In the genomic region with DNA sequence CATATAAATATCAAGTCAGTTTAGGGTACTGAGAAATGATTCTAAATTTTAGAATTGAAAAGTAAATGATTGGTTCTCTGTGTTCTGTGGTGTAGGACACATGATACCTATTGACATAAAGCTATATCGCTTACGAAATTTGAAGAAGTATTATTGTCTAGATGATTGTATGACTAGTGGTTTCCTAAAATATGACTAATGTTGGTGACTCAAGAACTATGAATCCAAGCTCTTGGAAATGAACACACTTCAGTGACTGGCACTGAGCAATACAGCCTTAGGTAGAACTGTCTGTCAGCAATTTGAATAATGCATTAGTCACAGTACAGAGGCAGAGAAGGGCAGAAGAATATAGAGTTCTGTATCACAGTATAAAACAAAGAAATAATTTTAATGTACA, we compare ENCODE assay signal across 25 mouse cellular contexts.
"Had no signal": no experiment of that assay in that cellular context is flagged by ENCODE, and none has a peak within 500 bp of the region (broad histone marks: within the 10 kb centered on the region; RNA-seq: fewer than 3 reads in every experiment).

No protein-coding gene starts in this region.

- H3K9me3 ChIP-seq: heart, embryonic 15.5 days; hindbrain, embryonic 12.5 days; intestine, embryonic 15.5 days; limb, embryonic 13.5 days; limb, embryonic 15.5 days; liver, embryonic 12.5 days had no signal

- DNase-seq: gastrocnemius, adult 2 months; gastrocnemius, postnatal 10 days; gastrocnemius, postnatal 25 days; heart, adult 11 months; heart, adult 2 months; heart, postnatal 14 days; heart, postnatal 36 days; kidney, adult 18-20 months; kidney, adult 8-10 months; kidney, postnatal 10 days; kidney, postnatal 25 days; kidney, postnatal 4 days; layer of hippocampus, postnatal 36 days; left cerebral cortex, postnatal 4 days had no signal

- H3K27me3 ChIP-seq: heart, embryonic 13.5 days; heart, embryonic 15.5 days; hindbrain, embryonic 12.5 days; intestine, embryonic 15.5 days; limb, embryonic 13.5 days; limb, embryonic 15.5 days; liver, embryonic 12.5 days had no signal

- H3K36me3 ChIP-seq: heart, embryonic 13.5 days; heart, embryonic 15.5 days; hindbrain, embryonic 12.5 days; intestine, embryonic 15.5 days; limb, embryonic 13.5 days; limb, embryonic 15.5 days; liver, embryonic 12.5 days had no signal

- H3K4me3 ChIP-seq: gastrocnemius, adult 2 months; heart, adult 2 months; heart, embryonic 13.5 days; heart, embryonic 15.5 days; hindbrain, embryonic 12.5 days; intestine, embryonic 15.5 days; layer of hippocampus, adult 2 months; limb, embryonic 13.5 days; limb, embryonic 15.5 days; liver, embryonic 12.5 days had no signal

- H3K4me1 ChIP-seq: heart, embryonic 13.5 days; heart, embryonic 15.5 days; hindbrain, embryonic 12.5 days; intestine, embryonic 15.5 days; limb, embryonic 13.5 days; limb, embryonic 15.5 days; liver, embryonic 12.5 days had no signal

- H3K4me2 ChIP-seq: heart, embryonic 11.5 days; heart, embryonic 13.5 days; heart, embryonic 15.5 days; hindbrain, embryonic 12.5 days; hindbrain, embryonic 14.5 days; intestine, embryonic 15.5 days; limb, embryonic 13.5 days; limb, embryonic 15.5 days; liver, embryonic 12.5 days had no signal

- H3K27ac ChIP-seq: gastrocnemius, adult 2 months; heart, adult 2 months; heart, embryonic 13.5 days; heart, embryonic 15.5 days; hindbrain, embryonic 12.5 days; hindbrain, embryonic 14.5 days; intestine, embryonic 15.5 days; layer of hippocampus, adult 2 months; limb, embryonic 13.5 days; limb, embryonic 15.5 days; liver, embryonic 12.5 days; liver, embryonic 14.5 days had no signal
